Mouse (Mus musculus) forebrain, embryonic 12.5 days (tissue): ENCODE measurements at regions not wholly inside any gene's neighbourhood (a gene's known extent, or its start where the extent isn't known, plus 50 kb on each side); places are given as distances from the start of the nearest gene placed in this dataset.

Source experiments
- ATAC-seq: fragments of 200-750 bp; cut with Nextera tagmentation; 2 replicates; pipeline ENCODE4 v1.8.0; 2017; ENCODE audit warnings: moderate TSS enrichment; ENCODE audit not compliant: low FRiP score
- H3K27ac ChIP-seq: fragments of 300-500 bp; sonication (generic); 2 replicates; pipeline ENCODE4 v1.5.1; 2016; ENCODE audit warnings: mild to moderate bottlenecking
- H3K27me3 ChIP-seq: fragments of 300-500 bp; sonication (generic); 2 replicates; pipeline ENCODE4 v1.6.1; 2016; ENCODE audit warnings: mild to moderate bottlenecking
- H3K36me3 ChIP-seq: fragments of 300-500 bp; sonication (generic); replicated peaks from 2 replicates; pipeline ENCODE4 v1.6.1; 2016; ENCODE audit warnings: mild to moderate bottlenecking
- H3K4me1 ChIP-seq: fragments of 300-500 bp; sonication (generic); 2 replicates; pipeline ENCODE4 v1.6.1; 2016
- H3K4me2 ChIP-seq: fragments of 300-500 bp; sonication (generic); 2 replicates; pipeline ENCODE4 v1.6.1; 2016; ENCODE audit warnings: mild to moderate bottlenecking, moderate library complexity
- H3K4me3 ChIP-seq: fragments of 300-500 bp; sonication (generic); replicated peaks from 2 replicates; pipeline ENCODE4 v1.5.1; 2016; ENCODE audit warnings: mild to moderate bottlenecking
- H3K9ac ChIP-seq: fragments of 300-500 bp; sonication (generic); 2 replicates; pipeline ENCODE4 v1.6.1; 2016; ENCODE audit warnings: mild to moderate bottlenecking
- H3K9me3 ChIP-seq: fragments of 300-500 bp; sonication (generic); 2 replicates; pipeline ENCODE4 v1.6.1; 2016
- WGBS: fragments of 180-500 bp; shearing (Covaris S2); methylation state at CpG from one replicate; pipeline ENCODE4 v1.1.7; 2016; 5-methylcytosine and 5-hydroxymethylcytosine counted together

DNA sequence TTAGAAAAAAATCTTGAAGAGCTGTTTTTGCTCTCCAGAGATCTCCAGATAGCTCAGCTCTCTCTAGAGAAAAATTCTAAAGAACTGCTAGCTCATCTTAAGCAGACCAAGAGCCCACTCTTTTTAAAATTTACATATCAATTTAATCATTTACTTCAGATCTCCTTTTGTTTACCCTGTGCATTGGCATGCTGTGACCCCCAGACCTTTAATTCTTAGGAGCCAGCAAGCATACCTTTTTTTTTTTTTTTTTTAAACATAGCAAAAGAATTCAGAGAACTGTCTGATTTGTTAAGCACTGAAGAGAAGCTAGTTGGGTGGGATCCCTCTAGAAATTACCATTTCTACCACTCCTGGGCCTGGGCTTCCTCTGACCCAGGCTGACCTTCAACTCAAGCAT is 285.5 kb upstream of the Klf12 start:
- Histone ChIP-seq H3K36me3 (no peaks in the 10 kb centered on the region), H3K27ac (no peak overlapping the region), H3K4me3 (no peak overlapping the region), H3K9me3 (no peaks in the 10 kb centered on the region), H3K4me1 (no peaks in the 10 kb centered on the region), H3K4me2 (no peak overlapping the region), H3K9ac (no peak overlapping the region), H3K27me3 (no peaks in the 10 kb centered on the region)
- no peak for ATAC-seq

- ATAC-seq, result no peak
- no peak overlapping the region for H3K4me2 ChIP-seq
- no peak overlapping the region for H3K27ac ChIP-seq
- H3K27me3 ChIP-seq, result no peaks in the 10 kb centered on the region
- no peaks in the 10 kb centered on the region for H3K9me3 ChIP-seq
- no peak overlapping the region for H3K9ac ChIP-seq
- 77% methylated on average over 3 of the region's 3 CpGs for WGBS
- no peaks in the 10 kb centered on the region for H3K36me3 ChIP-seq
- H3K4me3 ChIP-seq, result no peak overlapping the region
- H3K4me1 ChIP-seq, result peaks cover 5% of the 10 kb centered on the region
Observed at GRCm38 (mm10) chr14:100561884-100562283, 277.4 kb upstream of the Klf12 start.

GRCm38 (mm10) chr14:100558378-100558777 is 273.9 kb upstream of the Klf12 start:
- peak; percentile 75; the same call in 1 of the 2 replicates for ATAC-seq
- H3K27ac ChIP-seq, result no peak overlapping the region
- H3K27me3 ChIP-seq, result no peaks in the 10 kb centered on the region
- H3K9ac ChIP-seq, result no peak overlapping the region
- H3K9me3 ChIP-seq, result no peaks in the 10 kb centered on the region
- H3K36me3 ChIP-seq, result no peaks in the 10 kb centered on the region
- H3K4me1 ChIP-seq, result peaks cover 5% of the 10 kb centered on the region
- no peak overlapping the region for H3K4me3 ChIP-seq
- no peak overlapping the region for H3K4me2 ChIP-seq
- WGBS, result 7% methylated on average over 4 of the region's 4 CpGs

- 84% methylated on average over 2 of the region's 2 CpGs for WGBS
- Histone ChIP-seq H3K36me3 (no peaks in the 10 kb centered on the region), H3K27me3 (no peaks in the 10 kb centered on the region), H3K4me2 (no peak overlapping the region), H3K9me3 (no peaks in the 10 kb centered on the region), H3K9ac (no peak overlapping the region), H3K4me3 (no peak overlapping the region), H3K4me1 (no peaks in the 10 kb centered on the region), H3K27ac (no peak overlapping the region)
- ATAC-seq, result no peak
Observed at GRCm38 (mm10) chr14:100552466-100552865, 268.0 kb upstream of the Klf12 start.

- Histone ChIP-seq H3K4me2 (no peak overlapping the region), H3K9ac (no peak overlapping the region), H3K27me3 (no peaks in the 10 kb centered on the region), H3K36me3 (no peaks in the 10 kb centered on the region), H3K4me1 (no peaks in the 10 kb centered on the region), H3K9me3 (no peaks in the 10 kb centered on the region), H3K4me3 (no peak overlapping the region), H3K27ac (no peak overlapping the region)
- no peak for ATAC-seq
- 82% methylated on average over 3 of the region's 3 CpGs for WGBS
Observed at GRCm38 (mm10) chr14:100550266-100550665, 265.8 kb upstream of the Klf12 start.

- WGBS, result 90% methylated on average over 2 of the region's 2 CpGs
- H3K9ac ChIP-seq, result no peak overlapping the region
- ATAC-seq, result no peak
- no peaks in the 10 kb centered on the region for H3K36me3 ChIP-seq
- no peak overlapping the region for H3K4me3 ChIP-seq
- no peaks in the 10 kb centered on the region for H3K9me3 ChIP-seq
- H3K4me1 ChIP-seq, result no peaks in the 10 kb centered on the region
- no peak overlapping the region for H3K4me2 ChIP-seq
- no peaks in the 10 kb centered on the region for H3K27me3 ChIP-seq
- no peak overlapping the region for H3K27ac ChIP-seq
Observed at GRCm38 (mm10) chr14:100530217-100530616, 245.7 kb upstream of the Klf12 start.

DNA sequence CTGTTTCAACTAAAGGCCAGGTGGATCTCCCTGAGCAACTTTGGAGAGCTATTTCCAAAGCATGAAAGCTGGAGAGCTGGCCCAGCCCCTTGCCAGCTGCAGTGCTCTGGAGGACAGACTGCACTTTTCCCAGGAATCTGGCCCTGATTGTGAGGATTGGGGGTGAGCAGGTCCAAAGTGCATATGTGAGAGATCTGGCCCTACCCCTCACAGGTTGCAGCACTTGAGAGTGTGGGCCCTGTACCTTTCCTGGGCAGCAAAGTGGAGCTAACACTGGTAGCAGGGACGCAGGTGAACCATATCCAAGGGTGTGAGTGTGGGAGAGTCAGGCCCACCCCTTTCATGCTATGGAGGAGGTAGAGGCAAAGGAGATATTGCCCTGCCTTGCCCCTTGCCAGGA is 245.3 kb upstream of the Klf12 start:
- no peak overlapping the region for H3K4me3 ChIP-seq
- WGBS, result 83% methylated on average over 1 of the region's 1 CpGs
- no peaks in the 10 kb centered on the region for H3K9me3 ChIP-seq
- H3K36me3 ChIP-seq, result no peaks in the 10 kb centered on the region
- H3K4me2 ChIP-seq, result no peak overlapping the region
- ATAC-seq, result no peak
- H3K27ac ChIP-seq, result no peak overlapping the region
- H3K4me1 ChIP-seq, result no peaks in the 10 kb centered on the region
- H3K27me3 ChIP-seq, result no peaks in the 10 kb centered on the region
- no peak overlapping the region for H3K9ac ChIP-seq

- no peaks in the 10 kb centered on the region for H3K36me3 ChIP-seq
- H3K4me2 ChIP-seq, result no peak overlapping the region
- no peaks in the 10 kb centered on the region for H3K27me3 ChIP-seq
- H3K9ac ChIP-seq, result no peak overlapping the region
- H3K27ac ChIP-seq, result no peak overlapping the region
- no peak for ATAC-seq
- H3K4me1 ChIP-seq, result no peaks in the 10 kb centered on the region
- H3K4me3 ChIP-seq, result no peak overlapping the region
- no peaks in the 10 kb centered on the region for H3K9me3 ChIP-seq
- 62% methylated on average over 2 of the region's 2 CpGs for WGBS
Observed at GRCm38 (mm10) chr14:100509396-100509795, 224.9 kb upstream of the Klf12 start.

GRCm38 (mm10) chr14:100508087-100508486 is 223.6 kb upstream of the Klf12 start:
- H3K36me3 ChIP-seq, result no peaks in the 10 kb centered on the region
- H3K4me2 ChIP-seq, result no peak overlapping the region
- no peak overlapping the region for H3K4me3 ChIP-seq
- H3K27ac ChIP-seq, result no peak overlapping the region
- no peaks in the 10 kb centered on the region for H3K27me3 ChIP-seq
- 89% methylated on average over 3 of the region's 3 CpGs for WGBS
- ATAC-seq, result no peak
- no peaks in the 10 kb centered on the region for H3K4me1 ChIP-seq
- H3K9me3 ChIP-seq, result no peaks in the 10 kb centered on the region
- H3K9ac ChIP-seq, result no peak overlapping the region

GRCm38 (mm10) chr14:100507616-100508015 is 223.1 kb upstream of the Klf12 start:
- Histone ChIP-seq H3K4me2 (no peak overlapping the region), H3K9me3 (no peaks in the 10 kb centered on the region), H3K36me3 (no peaks in the 10 kb centered on the region), H3K27ac (no peak overlapping the region), H3K4me1 (no peaks in the 10 kb centered on the region), H3K9ac (no peak overlapping the region), H3K27me3 (no peaks in the 10 kb centered on the region), H3K4me3 (no peak overlapping the region)
- no peak for ATAC-seq

DNA sequence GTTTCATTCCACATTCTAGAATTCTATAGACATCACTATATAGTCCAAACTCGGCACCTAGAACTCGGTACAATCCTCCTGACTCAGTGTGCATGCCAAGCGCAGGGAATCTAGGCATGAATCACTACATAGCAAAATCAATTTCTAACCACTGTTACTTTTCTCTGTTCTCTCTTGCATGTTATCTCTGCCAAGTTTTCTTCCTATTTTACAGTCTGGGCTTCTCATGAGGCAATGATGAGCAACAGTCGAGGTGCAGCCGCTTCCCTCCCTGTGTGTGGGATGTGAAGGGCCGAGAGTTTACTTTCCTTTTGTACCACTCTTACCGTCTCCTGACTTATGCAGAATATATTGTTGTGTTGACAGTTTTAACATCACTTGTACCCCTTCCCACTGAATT is 204.4 kb upstream of the Klf12 start:
- Histone ChIP-seq H3K36me3 (no peaks in the 10 kb centered on the region), H3K4me2 (no peak overlapping the region), H3K9ac (no peak overlapping the region), H3K9me3 (no peaks in the 10 kb centered on the region), H3K4me3 (no peak overlapping the region), H3K4me1 (no peaks in the 10 kb centered on the region), H3K27ac (no peak overlapping the region), H3K27me3 (no peaks in the 10 kb centered on the region)
- WGBS, result 96% methylated on average over 7 of the region's 7 CpGs
- no peak for ATAC-seq

DNA sequence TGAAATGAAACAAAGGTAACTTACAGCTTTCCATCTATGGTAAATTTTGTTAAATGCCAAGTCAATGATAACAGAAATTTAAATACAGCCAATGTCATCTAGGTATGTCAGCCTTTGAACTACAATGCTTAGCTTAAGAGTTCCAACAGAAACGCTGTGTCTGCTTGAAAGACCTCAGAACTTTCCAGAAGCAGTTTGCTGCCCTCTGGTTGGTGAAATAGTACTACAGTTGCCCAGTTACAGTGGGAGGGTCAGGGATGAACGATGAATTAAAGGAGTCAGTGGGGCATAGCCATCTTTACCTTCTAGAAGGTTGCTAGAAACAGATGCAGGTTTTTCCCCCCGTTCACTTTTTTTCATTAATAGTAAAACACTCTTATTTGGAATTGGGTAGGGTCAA is 201.0 kb upstream of the Klf12 start:
- no peaks in the 10 kb centered on the region for H3K27me3 ChIP-seq
- no peaks in the 10 kb centered on the region for H3K36me3 ChIP-seq
- no peak for ATAC-seq
- no peak overlapping the region for H3K4me3 ChIP-seq
- H3K4me1 ChIP-seq, result no peaks in the 10 kb centered on the region
- 85% methylated on average over 3 of the region's 3 CpGs for WGBS
- no peak overlapping the region for H3K27ac ChIP-seq
- no peaks in the 10 kb centered on the region for H3K9me3 ChIP-seq
- H3K4me2 ChIP-seq, result no peak overlapping the region
- no peak overlapping the region for H3K9ac ChIP-seq

DNA sequence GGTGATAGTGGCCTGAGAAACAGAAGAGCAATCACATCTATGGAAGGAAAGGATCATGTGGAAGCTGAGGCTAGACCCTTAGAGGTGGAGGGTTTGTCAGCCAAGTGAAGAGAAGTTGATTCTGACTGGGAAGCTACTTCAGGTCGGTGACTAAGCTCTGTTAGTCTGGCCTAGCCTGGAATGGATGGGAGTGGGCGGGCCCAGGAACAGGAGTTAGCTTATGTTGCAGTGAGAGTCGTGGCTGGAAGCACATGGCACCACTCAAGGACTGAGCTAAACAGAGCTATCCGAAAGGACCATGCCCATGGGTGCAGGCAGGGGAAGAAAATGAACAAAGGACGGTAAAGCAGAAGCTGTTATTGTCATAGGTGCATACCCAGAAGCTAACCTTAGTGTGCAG is 199.6 kb upstream of the Klf12 start:
- WGBS, result 76% methylated on average over 5 of the region's 5 CpGs
- H3K9me3 ChIP-seq, result no peaks in the 10 kb centered on the region
- H3K27ac ChIP-seq, result no peak overlapping the region
- H3K36me3 ChIP-seq, result no peaks in the 10 kb centered on the region
- H3K27me3 ChIP-seq, result no peaks in the 10 kb centered on the region
- H3K4me2 ChIP-seq, result no peak overlapping the region
- no peak overlapping the region for H3K9ac ChIP-seq
- ATAC-seq, result no peak
- H3K4me3 ChIP-seq, result no peak overlapping the region
- no peaks in the 10 kb centered on the region for H3K4me1 ChIP-seq
